ENCODE assay signal across 28 mouse cellular contexts in the genomic region with DNA sequence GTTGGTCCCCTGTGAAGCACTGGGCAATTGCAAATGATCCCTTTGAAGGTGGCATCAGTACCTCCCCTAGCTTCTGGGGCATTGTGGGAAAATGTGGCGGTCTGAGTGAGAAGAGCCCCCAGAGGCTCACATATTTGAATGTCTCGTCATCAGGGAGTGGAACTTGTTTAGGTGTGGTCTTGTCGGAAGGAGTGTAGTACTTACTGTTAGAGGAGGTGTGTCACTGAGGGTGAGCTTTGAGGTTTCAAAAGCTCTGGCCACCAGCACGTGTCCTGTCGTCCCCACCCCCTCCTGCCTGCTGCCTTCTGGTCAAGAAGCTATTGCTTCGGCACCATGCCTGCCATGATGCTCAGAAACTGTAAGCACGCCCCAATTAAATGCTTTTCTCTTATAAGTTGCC. TPM values are rescaled to one million over a fixed set of nuclear protein-coding genes. Genes with fewer than 3 reads are reported as not detected.
DNase-seq lines count a peak whose midpoint lies in the region; ATAC-seq and TF ChIP-seq lines count a peak whose summit lies in the region.
"Had no signal": no experiment of that assay in that cellular context is flagged by ENCODE, and none has a peak within 500 bp of the region (broad histone marks: within the 10 kb centered on the region; RNA-seq: fewer than 3 reads in every experiment).

No protein-coding gene starts in this region.

- peaks cover 9% of the 10 kb centered on the region; the same call in 1 of the 2 replicates for H3K4me1 ChIP-seq in spleen, adult 2 months (ENCODE audit: control insufficient read depth, insufficient read depth, insufficient read length)
- H3K4me1 ChIP-seq in CH12.LX (ENCODE audit: control insufficient read depth in 1 of 2, insufficient read depth in 2 of 2), result peaks cover 14 to 35% of the 10 kb centered on the region in 2 experiments
- no peaks in the 10 kb centered on the region for H3K4me1 ChIP-seq in forebrain, embryonic 11.5 days (replicated peaks; ENCODE audit: control insufficient read depth, insufficient read depth, low read length)
- H3K4me1 ChIP-seq: limb, embryonic 10.5 days; limb, embryonic 15.5 days; midbrain, embryonic 10.5 days had no signal

- TF ChIP-seq POLR2A in spleen, adult 2 months (IDR thresholded peaks at IDR 0.05; ENCODE audit: low read depth, low read length), result no peak
- no peak for TF ChIP-seq POLR2A in CH12.LX (IDR thresholded peaks at IDR 0.05; ENCODE audit: low read depth, low read length)

- dilution Hi-C loops in CH12.LX (cut with MboI; ENCODE audit: extremely low pct_ligation_motif_present, extremely low pct_unique_long_range_greater_than_20kb, low sequenced_read_pairs), result no loop called here

- no peaks in the 10 kb centered on the region for H3K36me3 ChIP-seq in spleen, adult 2 months (ENCODE audit: control insufficient read depth, insufficient read depth, low read length)
- no peaks in the 10 kb centered on the region for H3K36me3 ChIP-seq in CH12.LX (replicated peaks in 1 of 2; ENCODE audit: control insufficient read depth in 1 of 2, insufficient read depth in 1 of 2, low read length in 1 of 2)
- H3K36me3 ChIP-seq in forebrain, embryonic 11.5 days (ENCODE audit: control insufficient read depth, insufficient read depth, low read length), result no peaks in the 10 kb centered on the region
- H3K36me3 ChIP-seq: G1E; hindbrain, embryonic 13.5 days; midbrain, embryonic 10.5 days had no signal

- H3K9ac ChIP-seq in CH12.LX (ENCODE audit: insufficient read depth, low read depth), result no peak overlapping the region
- no peak overlapping the region for H3K9ac ChIP-seq in forebrain, embryonic 11.5 days (ENCODE audit: low read length)
- H3K9ac ChIP-seq: heart, embryonic 12.5 days; hindbrain, embryonic 13.5 days; limb, embryonic 15.5 days; liver, embryonic 14.5 days; lung, embryonic 14.5 days had no signal

- in situ Hi-C loops in CH12.LX (cut with MboI; ENCODE audit: low pct_ligation_motif_present, low pct_unique_long_range_greater_than_20kb, low sequenced_read_pairs), result no loop called here

- TF ChIP-seq RAD21 in CH12.LX (IDR thresholded peaks at IDR 0.05; ENCODE audit: low read depth, low read length), result no peak

- DNase-seq in spleen, adult 2 months (ENCODE audit: low read depth in 1 of 2, low spot score in 2 of 2), result no peak
- DNase-seq in spleen, adult 12 weeks (ENCODE audit: low spot score), result no peak
- DNase-seq in CH12.LX (ENCODE audit: extremely low read depth), result peak; percentile 68
- DNase-seq in right cerebral cortex, postnatal 10 days (ENCODE audit: low spot score in 2 of 2), result no peak
- DNase-seq in adrenal gland, adult (ENCODE audit: inconsistent age in 2 of 2, low spot score in 1 of 2), result no peak
- no peak for DNase-seq in forebrain, embryonic 11.5 days (ENCODE audit: low spot score)
- DNase-seq: adrenal gland, postnatal 25 days; cerebellum, adult 8-10 months; cerebellum, postnatal 25 days; gastrocnemius, postnatal 36 days; heart, adult 2 months; heart, postnatal 4 days; kidney, adult 8-10 months; layer of hippocampus, adult 9-11 months; lung, embryonic 14.5 days; lung, postnatal 14 days; right cerebral cortex, postnatal 14 days had no signal

- H3K9me3 ChIP-seq in CH12.LX (replicated peaks; ENCODE audit: low read length), result no peaks in the 10 kb centered on the region
- H3K9me3 ChIP-seq in forebrain, embryonic 11.5 days (ENCODE audit: control insufficient read depth, low read length), result no peaks in the 10 kb centered on the region
- H3K9me3 ChIP-seq: G1E; heart, embryonic 12.5 days; hindbrain, embryonic 13.5 days; limb, embryonic 10.5 days; limb, embryonic 15.5 days; midbrain, embryonic 10.5 days had no signal

- H3K4me2 ChIP-seq in CH12.LX (ENCODE audit: insufficient read depth, low read depth, poor library complexity, severe bottlenecking), result no peak overlapping the region
- no peak overlapping the region for H3K4me2 ChIP-seq in forebrain, embryonic 11.5 days (ENCODE audit: low read depth, low read length, severe bottlenecking)
- H3K4me2 ChIP-seq: heart, embryonic 12.5 days; hindbrain, embryonic 13.5 days; limb, embryonic 15.5 days; lung, embryonic 14.5 days had no signal

- H3K4me3 ChIP-seq in spleen, adult 2 months (ENCODE audit: extremely low read depth, insufficient read depth, insufficient read length), result no peak overlapping the region
- H3K4me3 ChIP-seq in CH12.LX (replicated peaks in 1 of 3; ENCODE audit: low read depth in 2 of 3, low read length in 2 of 3, poor library complexity in 1 of 3), result no peak overlapping the region
- no peak overlapping the region for H3K4me3 ChIP-seq in forebrain, embryonic 11.5 days (ENCODE audit: low read depth, low read length)
- H3K4me3 ChIP-seq: heart, adult 2 months; heart, embryonic 12.5 days; hindbrain, embryonic 13.5 days; limb, embryonic 10.5 days; limb, embryonic 15.5 days; midbrain, embryonic 10.5 days had no signal

- TF ChIP-seq CTCF in spleen, adult 2 months (IDR thresholded peaks at IDR 0.05; ENCODE audit: extremely low read depth, insufficient read depth, insufficient read length, insufficient replicate concordance), result no peak
- TF ChIP-seq CTCF in CH12.LX (conservative IDR thresholded peaks at IDR 0.05 in 1 of 2, IDR thresholded peaks at IDR 0.05 in 1 of 2; ENCODE audit: low read depth in 2 of 2, low read length in 2 of 2), result no peak

- ATAC-seq in granulocyte monocyte progenitor cell, adult 5-6 weeks (replicated peaks; ENCODE audit: poor library complexity, severe bottlenecking), result peak; percentile 4; the same call in 1 of the 2 replicates
- ATAC-seq in forebrain, embryonic 11.5 days (replicated peaks; ENCODE audit: low FRiP score), result no peak
- ATAC-seq: forebrain, embryonic 14.5 days; intestine, embryonic 16.5 days had no signal

- H3K79me2 ChIP-seq in CH12.LX (replicated peaks; ENCODE audit: control insufficient read depth, extremely low read depth, insufficient read depth, poor library complexity, severe bottlenecking), result no peaks in the 10 kb centered on the region

- H3K27me3 ChIP-seq in spleen, adult 2 months (ENCODE audit: control insufficient read depth, insufficient read depth, low read length), result no peaks in the 10 kb centered on the region
- H3K27me3 ChIP-seq in CH12.LX (replicated peaks), result peaks cover 7% of the 10 kb centered on the region
- no peaks in the 10 kb centered on the region for H3K27me3 ChIP-seq in forebrain, embryonic 11.5 days (ENCODE audit: control insufficient read depth, insufficient read depth, low read length)
- H3K27me3 ChIP-seq: heart, embryonic 12.5 days; hindbrain, embryonic 13.5 days; limb, embryonic 15.5 days had no signal

- H3K27ac ChIP-seq in spleen, adult 2 months (ENCODE audit: insufficient read depth, low read length), result peak overlapping the region; percentile 36
- H3K27ac ChIP-seq in CH12.LX (ENCODE audit: insufficient read depth, low read depth), result peak overlapping the region; percentile 23; the same call in 1 of the 2 replicates
- H3K27ac ChIP-seq in forebrain, embryonic 11.5 days (ENCODE audit: low read depth, low read length), result no peak overlapping the region
- H3K27ac ChIP-seq: heart, adult 2 months; hindbrain, embryonic 13.5 days; kidney, postnatal 0 days; limb, embryonic 10.5 days; limb, embryonic 15.5 days; liver, embryonic 14.5 days; midbrain, embryonic 10.5 days had no signal

- TF ChIP-seq EP300 in CH12.LX (IDR thresholded peaks at IDR 0.05; ENCODE audit: low read length), result no peak

- 66% methylated on average over 7 of the region's 7 CpGs for WGBS in spleen, adult 2 months
- WGBS in forebrain, embryonic 11.5 days, result 77% methylated on average over 7 of the region's 7 CpGs

TF ChIP-seq in CH12.LX, 34 proteins besides CTCF, POLR2A, EP300 and RAD21 (continues in another document):
- TF ChIP-seq MXI1 (IDR thresholded peaks at IDR 0.05; ENCODE audit: low read depth, low read length) (no peak), POLR2AphosphoS2 (IDR thresholded peaks at IDR 0.05; ENCODE audit: low read depth, low read length) (no peak), CHD1 (IDR thresholded peaks at IDR 0.05; ENCODE audit: low read depth, low read length) (no peak), USF1 (IDR thresholded peaks at IDR 0.05; ENCODE audit: low read depth, low read length) (peak; percentile 15; the same call in 1 of the 2 replicates), BHLHE40 (IDR thresholded peaks at IDR 0.05; ENCODE audit: low read depth, low read length) (peak; percentile 86), IRF4 (IDR thresholded peaks at IDR 0.05; ENCODE audit: low read depth, low read length) (0 out of 2 replicates have a peak, but pooled peaks have one; percentile 14), ZC3H11A (IDR thresholded peaks at IDR 0.05; ENCODE audit: low read depth, low read length) (no peak), SIN3A (IDR thresholded peaks at IDR 0.05; ENCODE audit: low read length) (no peak), TCF12 (IDR thresholded peaks at IDR 0.05; ENCODE audit: low read depth, low read length) (no peak), PAX5 (IDR thresholded peaks at IDR 0.05; ENCODE audit: low read length) (no peak), KAT2A (IDR thresholded peaks at IDR 0.05; ENCODE audit: insufficient replicate concordance, low read length) (no peak)

RNA-seq across cellular contexts. Expression of a gene that starts 12.5 kb away (rescaled TPM):
- polyA plus RNA-seq in spleen, adult 2 months (2012; rRNA removed), result 1.6 TPM in 2 replicates
- total RNA-seq in CH12.LX (2012; rRNA removed) (0.59 and 0.72 TPM in 2 replicates), CH12.LX (2014; rRNA removed) (0.16 and 0.24 TPM in 2 replicates)
- 0.12 TPM in 1 of 2 replicates, not detected in the other for polyA plus RNA-seq in CH12.LX (2012; ENCODE audit: insufficient read length, low read depth)
- 0.32 and 2.8 TPM in 2 replicates for total RNA-seq in granulocyte monocyte progenitor cell, adult 5-6 weeks (2014; fragmentation: Nextera tagmentation)
- 0.52 and 1.2 TPM in 2 replicates for total RNA-seq in granulocyte monocyte progenitor cell, adult 5-6 weeks (2017)
- 1.4 and 1.6 TPM in 2 replicates for polyA plus RNA-seq in forebrain, embryonic 11.5 days (2014; fragmentation: Nextera tagmentation; extraction: Ambion mirVana)

RNA-seq across cellular contexts. Expression of a gene that starts 32.3 kb away (rescaled TPM):
- 14.1 and 19.5 TPM in 2 replicates for polyA plus RNA-seq in spleen, adult 2 months (2012; rRNA removed)
- total RNA-seq in CH12.LX (2012; rRNA removed) (7.4 and 8.1 TPM in 2 replicates), CH12.LX (2014; rRNA removed) (9.7 and 10.3 TPM in 2 replicates)
- polyA plus RNA-seq in CH12.LX (2012; ENCODE audit: insufficient read length, low read depth), result 9.4 and 10.6 TPM in 2 replicates
- total RNA-seq in granulocyte monocyte progenitor cell, adult 5-6 weeks (2014; fragmentation: Nextera tagmentation), result 31.3 and 39.0 TPM in 2 replicates
- total RNA-seq in granulocyte monocyte progenitor cell, adult 5-6 weeks (2017), result 23.6 and 31.1 TPM in 2 replicates
- 12.7 and 13.9 TPM in 2 replicates for polyA plus RNA-seq in forebrain, embryonic 11.5 days (2014; fragmentation: Nextera tagmentation; extraction: Ambion mirVana)

RNA-seq across cellular contexts. Expression of a gene that starts 55.9 kb away (rescaled TPM):
- polyA plus RNA-seq in spleen, adult 2 months (2012; rRNA removed), result 4.0 and 5.1 TPM in 2 replicates
- 33.5 and 39.7 TPM in 2 replicates for total RNA-seq in CH12.LX (2012; rRNA removed)
- 64.0 and 73.8 TPM in 2 replicates for total RNA-seq in CH12.LX (2014; rRNA removed)
- 50.5 and 63.0 TPM in 2 replicates for polyA plus RNA-seq in CH12.LX (2012; ENCODE audit: insufficient read length, low read depth)
- 27.7 and 37.0 TPM in 2 replicates for total RNA-seq in granulocyte monocyte progenitor cell, adult 5-6 weeks (2014; fragmentation: Nextera tagmentation)
- 44.9 and 48.6 TPM in 2 replicates for total RNA-seq in granulocyte monocyte progenitor cell, adult 5-6 weeks (2017)
- 101 and 105 TPM in 2 replicates for polyA plus RNA-seq in forebrain, embryonic 11.5 days (2014; fragmentation: Nextera tagmentation; extraction: Ambion mirVana)
